Mouse (Mus musculus) inflammation-experienced regulatory T-cells, adult 6 months (primary cell): ENCODE measurements around the gene Veph1. TPM values are rescaled to one million over a fixed set of nuclear protein-coding genes. Genes with fewer than 3 reads are reported as not detected.
"Not testable (repeated sequence)": the region's sequence is repeated elsewhere in the genome, so short reads cannot be mapped to it uniquely, and the experiment has no call there.

Experiments
- ATAC-seq: one replicate; pipeline ENCODE4 v1.8.0; 2017
- polyA plus RNA-seq, 3 experiments: library from polyadenylated mRNA; unstranded; fragments of 100-300 nt; shearing (Covaris generic); gene quantifications; one replicate each; pipeline ENCODE4 v1.2.1; 2017

Veph1 gene
- polyA plus RNA-seq, result not detected

DNA sequence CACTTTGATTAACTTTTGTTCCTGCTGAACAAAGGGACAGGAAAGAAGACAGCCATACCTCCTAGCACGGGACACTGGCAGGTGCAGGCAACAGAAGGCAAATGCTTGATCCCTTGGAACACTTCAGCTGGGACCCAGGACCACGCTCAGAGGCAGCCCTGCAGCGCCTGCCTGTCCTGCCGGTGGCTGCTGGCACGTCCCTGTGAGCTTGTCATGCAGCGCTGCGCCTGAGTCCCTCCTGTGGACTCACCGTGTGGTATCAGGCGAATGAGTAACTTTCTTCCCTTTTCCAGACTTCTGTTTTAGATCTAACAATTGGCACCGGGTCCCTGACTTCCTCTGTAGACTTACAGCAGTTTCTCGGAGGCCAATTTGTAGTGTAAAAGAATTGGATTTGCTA, at the start of gene Veph1:
Veph1 (minus strand) TSS at position 293 of the 400 bp plus-strand sequence.
- no peak for ATAC-seq

DNA sequence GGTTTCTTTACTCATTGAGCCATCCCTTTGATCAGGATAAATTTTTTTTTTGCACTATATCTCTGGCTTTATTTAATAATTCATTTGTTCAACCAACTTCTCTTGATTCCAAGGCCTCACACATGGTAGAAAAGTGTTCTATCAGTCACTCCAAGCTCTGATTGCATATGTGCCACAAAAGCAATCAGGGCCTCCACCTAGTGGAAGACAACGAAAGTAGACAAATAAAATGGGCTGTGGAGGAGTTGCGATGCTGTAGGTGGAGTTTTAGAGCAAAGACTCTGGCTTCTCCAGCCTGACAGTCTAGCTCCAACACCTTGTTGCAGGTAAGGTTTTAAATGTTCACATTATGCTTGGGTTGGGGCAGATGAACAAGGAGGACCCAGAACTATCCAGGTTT, 44.1 kb upstream of the Veph1 start:
- no peak for ATAC-seq

DNA sequence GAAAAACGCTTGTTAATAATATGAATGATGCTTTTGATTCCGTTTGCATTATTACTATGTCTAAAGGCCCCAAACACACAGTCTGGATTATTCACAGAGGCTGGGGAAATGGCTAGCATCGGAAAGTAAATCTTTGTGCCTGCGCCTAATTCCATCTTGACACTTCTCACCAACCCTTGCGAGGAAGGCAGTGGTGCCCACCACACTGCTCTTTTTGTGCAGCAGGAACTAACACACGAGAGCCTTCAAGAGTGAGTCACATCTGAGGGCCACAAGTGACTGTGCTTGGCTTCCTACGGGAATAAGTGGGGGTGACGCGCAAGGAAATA, 35.7 kb upstream of the Veph1 start:
- no peak for ATAC-seq

DNA sequence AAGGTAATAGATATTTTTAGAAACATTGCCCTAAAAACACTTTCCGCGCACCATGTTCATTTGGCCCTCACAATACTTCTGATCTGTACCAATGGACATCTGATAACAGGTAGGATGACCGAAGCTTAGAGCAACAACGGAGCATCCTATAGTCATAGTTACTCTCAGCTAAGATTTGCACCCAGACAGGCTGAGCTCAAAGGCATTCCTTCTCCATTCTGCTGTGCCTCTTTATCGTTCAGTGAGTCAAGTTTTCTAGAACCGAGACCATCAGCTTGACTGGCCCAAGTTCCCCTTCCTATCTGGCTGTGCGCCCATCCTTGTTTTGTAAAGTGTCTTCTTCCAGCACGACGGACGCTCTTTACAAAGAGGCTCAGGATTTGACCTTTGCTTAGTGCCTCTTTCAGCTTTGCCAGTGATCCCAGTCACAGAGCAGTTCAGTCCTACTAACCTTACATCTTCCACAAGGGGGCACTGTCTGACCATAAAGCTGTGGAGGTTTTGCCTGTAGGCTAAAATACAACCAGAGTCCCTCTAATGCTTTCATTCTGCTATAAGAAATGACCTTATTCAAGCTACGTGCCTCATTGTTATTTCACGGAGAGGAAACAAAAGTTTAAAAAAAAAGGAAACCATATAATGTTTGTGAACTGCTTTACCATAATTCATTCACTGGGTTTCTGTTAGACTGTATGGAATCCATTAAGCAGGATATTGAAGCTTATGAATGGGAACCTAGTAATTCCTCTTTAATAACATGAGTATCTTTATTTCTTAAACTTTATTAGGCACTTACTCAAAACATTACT, 35.2 kb upstream of the Veph1 start:
- no peak for ATAC-seq

DNA sequence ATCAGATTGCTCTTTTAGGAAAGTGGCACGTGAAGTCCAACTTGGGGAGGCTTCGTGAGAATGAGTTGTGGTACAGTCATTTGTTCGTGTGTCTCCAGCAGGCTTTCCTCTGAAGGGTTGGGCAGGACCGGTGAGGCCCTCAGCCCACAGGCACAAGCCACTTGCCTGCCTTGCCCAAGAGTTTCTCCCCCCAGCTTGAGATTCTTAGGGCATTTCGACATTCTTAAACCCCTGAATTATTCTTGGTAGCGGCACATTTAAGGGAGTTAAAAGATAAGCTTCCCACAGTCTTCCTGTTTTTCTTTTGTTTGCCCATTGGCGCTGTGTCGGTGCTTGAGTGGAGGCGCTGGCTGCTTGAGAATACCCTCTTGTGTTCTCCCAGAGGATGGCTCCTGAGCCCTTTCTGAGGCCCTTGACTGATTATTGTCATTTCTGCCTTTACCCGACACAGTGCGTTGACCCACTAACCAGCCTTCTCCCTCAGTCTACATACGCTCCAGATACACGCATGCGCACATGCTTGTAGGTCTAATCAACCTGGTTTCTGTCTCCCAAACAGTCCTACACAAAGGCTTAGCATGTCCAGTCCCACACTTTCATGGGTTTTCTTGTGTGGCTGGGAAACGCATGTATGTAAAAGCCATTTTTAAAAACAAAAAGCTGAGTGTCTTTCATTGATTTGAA, 34.4 kb upstream of the Veph1 start:
- ATAC-seq, result no peak

DNA sequence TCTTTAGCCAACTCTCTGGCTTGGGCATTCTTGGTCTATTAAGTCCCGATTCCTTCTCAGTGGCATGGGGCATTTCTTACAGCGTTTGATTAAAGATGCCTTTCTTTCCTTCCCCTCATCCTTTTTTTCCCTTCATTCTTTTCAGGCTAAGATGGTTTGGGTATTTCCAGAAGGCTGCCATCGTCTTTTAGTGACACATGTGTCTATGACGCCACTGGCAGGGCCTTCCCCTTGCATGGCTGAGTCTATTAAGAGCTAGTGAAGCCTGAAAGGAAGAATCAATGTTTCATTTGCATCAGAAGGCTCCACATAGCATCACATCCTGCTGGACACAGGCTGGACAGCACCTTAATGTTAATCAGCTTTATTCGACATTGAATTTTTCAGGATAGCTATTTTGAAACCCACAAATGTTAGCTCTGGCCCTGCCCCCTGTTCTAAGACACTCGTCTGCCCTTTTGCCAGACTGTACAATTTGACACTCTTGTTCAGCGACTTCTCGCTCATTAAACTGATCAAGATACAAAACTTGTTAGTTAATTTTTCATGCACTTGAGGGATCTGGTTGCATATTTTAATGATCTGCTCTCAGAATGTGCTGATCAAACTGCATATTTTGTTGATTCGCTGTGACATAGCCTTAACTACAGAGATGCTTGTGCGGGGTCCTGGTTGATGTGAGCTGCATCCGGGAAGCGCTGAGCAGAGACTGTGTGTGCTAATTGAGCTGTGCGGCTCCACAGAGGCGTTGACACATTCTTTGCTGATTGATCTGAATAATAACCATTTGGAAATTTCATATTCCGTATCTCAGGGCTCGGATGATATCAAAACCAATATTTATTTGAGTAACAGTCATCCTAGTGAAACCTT, 29.6 kb upstream of the Veph1 start:
- no peak for ATAC-seq

DNA sequence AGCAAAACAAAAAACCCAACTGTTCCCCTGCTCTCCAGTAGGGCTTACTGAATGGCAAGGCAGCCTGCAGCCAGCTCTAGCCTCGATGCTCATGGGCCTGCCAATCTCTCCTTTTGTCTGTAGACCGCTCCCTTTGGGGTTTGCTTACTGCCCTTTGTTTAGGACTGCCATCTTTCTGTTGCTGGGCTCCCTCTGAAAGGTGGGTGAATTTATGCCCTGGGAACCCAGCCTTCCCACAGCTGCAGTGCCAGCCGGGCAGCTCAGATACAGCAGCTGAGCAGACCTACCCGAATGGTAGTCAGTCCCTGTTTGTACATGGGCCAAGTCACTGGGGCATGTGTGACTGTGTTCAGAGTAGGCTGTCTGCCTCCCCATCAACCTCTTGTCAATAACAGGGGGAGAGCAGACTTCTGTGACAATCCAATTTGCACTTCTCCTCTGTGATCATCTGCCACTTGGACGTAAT, 28.9 kb upstream of the Veph1 start:
- no peak for ATAC-seq

DNA sequence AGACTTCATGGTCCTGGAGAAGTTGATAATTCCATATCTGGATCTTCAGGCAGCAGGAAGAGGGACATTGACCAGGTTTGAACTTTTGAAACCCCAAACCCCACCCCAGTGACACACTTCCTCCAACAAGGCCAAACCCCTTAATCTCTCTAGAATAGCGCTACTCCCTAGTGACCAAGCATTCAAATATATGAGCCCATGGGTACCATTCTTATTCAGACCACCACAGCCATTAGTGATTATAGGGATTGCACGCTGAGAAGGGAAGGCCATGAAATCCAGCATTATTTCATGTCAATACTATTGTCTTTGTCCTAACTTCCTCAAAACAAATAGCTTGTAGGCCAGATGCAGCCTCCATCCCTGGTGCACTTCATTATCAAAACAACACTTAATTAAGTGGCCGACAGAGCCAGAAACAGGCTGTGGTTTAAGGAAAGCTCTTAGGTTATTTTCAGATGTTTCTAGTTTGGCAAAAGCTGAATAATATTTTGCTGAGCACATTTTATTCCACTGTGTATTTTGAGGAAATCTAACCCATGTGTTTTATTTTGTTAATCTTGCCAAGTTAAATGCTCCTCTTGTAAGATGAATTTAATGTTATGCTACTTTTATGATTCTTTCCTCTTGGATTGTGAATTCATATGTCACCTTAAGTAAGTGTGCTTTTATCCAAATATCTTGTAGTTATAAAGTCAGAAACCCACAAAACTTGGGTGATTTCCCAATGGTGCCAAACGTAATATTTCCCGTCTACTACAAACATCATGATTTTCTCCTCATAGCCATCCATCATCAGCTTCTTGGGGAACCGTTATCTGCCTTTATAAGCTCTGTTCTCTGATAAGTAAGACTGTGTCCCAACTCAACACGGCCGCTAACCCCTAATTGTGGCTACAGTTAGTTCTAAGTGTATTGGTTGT, 18.4 kb upstream of the Veph1 start:
- ATAC-seq, result no peak

DNA sequence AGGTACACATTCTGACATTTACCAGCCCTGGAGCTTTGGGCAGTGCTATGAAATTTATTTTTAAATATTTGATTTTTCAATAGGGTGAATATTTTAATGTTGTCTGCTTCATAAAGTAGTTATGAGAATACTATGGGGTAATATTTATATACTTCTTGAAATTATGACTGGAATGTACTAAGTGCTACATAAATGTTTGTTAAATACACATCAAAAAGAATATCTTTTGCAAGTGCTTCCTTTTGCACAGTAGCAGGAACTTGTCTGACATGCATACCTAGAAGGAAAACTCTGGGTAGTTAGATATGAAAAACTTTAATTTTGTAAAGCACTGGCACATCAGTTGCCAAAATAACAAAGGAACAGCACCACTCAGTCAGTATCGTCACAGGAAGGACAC, 13.9 kb upstream of the Veph1 start:
- ATAC-seq, result no peak

DNA sequence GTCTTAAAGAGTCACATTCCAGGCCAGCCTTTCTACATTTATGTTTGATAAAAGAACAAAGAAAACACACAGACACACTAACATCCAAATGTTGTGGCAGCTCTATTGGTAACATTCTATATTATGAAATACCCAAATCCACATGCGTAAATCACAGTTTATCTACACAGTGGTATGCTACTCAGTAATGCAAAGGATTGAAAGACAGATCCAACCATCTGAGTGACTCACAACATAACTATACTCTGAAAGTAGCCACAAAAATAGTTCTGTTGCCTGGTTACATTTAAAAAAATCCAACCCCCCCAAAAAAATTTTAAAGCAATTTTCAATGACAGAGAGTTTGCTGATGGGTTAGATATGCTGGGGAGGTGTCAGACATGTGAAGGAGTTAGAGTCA, 12.9 kb upstream of the Veph1 start:
- ATAC-seq, result no peak

DNA sequence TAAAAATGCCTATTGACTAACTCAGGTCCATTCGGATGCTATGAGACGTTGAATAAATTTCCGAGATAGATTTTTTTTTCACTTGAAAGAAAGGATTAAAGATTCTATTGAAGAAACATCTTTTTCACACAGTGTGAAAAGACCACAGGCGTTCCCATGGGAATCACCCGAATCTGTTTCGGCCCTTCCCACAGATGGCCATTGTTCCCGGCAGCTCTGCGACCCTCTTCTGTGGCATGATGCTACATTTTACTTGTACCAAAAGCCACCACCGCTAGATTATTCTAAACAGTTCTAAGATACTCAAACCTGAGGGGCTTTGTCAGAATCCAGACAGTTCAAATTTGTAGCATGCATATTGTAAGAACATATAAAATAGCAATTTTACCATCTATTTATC, 1.4 kb downstream of the Veph1 start:
- ATAC-seq, result no peak

DNA sequence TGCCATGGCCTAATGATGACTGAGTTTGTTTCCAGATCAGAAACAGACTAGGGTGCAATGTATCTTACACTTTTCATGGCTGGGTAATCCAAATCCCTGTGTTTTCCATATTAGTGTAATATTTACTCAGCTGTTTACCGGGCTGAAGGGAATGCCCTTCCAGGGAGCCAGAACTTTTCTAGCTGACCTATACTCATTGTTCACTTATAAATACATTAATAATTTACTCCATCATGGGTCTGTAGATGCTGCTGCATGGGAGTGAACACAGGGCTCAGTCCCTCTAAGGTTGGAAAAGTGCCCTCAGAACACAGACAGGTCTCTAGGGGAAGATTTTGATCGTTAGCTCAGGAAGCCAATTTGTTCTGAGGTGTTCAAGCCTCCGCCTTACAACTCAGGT, 1.9 kb downstream of the Veph1 start:
- ATAC-seq, result no peak

DNA sequence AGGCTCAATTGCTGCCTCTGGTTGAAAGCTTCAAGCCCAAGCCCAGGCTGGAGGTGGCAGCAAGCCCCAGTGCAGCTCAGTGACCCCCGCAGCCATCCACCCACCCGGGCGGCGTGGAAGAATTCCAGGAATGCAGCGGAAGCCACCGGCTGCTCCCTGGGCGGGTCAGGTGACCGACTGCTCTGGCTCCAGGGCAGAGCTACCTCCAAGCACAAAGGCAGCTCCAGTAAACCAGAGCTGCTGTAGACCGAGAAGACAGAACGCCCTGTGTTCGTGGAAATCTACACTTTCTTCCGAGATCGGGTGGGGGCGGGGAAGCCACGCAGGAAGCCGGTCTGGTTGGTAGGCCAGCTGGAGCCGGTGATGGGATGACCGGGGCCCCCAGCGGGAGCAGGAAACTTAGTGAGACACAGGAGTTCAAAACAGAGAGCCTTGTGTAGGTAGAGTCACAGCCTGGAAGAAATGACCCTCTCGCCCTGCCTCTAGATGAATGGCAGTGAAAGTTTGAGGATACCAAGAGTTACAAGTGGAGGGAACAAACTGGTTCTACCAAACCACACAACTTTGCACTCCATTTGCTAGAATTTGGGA, 4.2 kb downstream of the Veph1 start:
- ATAC-seq, result no peak

DNA sequence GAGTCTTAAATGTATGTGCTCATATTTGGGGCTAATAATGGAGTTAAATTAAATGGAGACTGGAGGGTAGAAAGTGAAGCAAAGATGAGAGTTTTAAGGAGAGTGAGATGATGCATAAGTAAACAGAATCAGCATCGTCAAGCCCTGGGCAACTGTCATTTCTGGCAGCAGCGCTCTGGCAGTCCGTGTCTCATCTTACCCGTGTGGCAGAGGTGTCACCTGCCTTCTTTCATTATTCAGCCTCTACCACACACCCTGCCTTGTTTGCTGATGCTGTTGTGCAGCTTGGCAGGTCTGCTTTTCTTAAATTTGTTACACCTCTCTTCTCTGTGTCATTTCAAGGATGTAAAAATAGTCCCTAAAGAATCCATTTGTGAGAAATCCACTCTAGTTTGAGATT, 33.4 kb downstream of the Veph1 start:
- ATAC-seq, result no peak

DNA sequence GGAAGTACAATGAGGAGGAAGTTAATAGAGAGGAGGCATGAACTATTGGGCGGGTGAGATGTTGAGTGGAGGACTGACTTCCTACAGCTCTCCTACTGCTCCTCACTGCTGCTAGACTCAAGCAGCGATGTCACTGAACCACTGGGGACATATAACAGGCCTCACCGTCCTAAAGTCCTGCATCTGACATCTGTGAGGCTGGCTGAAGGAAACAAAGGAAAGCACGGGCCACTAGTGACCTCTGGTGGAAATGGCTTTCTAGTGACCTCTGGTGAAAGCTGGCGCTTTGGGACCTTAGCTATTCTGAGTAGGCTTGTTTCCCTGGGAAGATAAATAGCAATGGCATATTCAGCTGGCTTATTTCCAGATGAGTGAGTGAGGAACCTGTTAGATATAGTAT, 34.3 kb downstream of the Veph1 start:
- no peak for ATAC-seq

DNA sequence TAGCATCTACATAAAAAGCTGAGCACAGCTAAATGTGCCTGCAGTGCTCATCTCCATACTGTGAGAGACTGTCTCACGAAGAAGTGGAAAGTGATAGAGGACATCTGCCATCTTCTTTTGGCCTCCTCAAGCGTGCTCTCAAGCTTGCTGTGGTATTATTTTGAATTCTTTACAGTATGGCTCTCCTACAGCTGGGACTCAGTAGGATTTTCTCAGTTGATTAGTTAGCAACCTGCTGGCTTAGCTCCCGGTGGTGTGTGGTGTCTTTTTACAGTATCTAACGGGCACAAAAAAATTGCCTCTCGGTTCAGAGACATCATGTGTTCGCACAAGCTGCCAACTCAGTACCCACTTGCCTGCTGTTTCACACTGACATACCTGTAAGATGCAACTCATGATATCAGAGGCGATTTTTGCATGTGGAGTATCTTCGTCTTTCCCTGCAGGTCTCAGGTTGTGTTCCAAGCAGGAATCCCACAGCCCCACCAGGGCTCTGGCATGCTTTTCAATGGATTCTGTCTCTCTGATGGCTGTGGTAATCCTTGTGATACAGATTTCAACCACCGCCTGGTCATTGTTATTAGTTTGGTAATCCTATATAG, 42.0 kb downstream of the Veph1 start:
- no peak for ATAC-seq

DNA sequence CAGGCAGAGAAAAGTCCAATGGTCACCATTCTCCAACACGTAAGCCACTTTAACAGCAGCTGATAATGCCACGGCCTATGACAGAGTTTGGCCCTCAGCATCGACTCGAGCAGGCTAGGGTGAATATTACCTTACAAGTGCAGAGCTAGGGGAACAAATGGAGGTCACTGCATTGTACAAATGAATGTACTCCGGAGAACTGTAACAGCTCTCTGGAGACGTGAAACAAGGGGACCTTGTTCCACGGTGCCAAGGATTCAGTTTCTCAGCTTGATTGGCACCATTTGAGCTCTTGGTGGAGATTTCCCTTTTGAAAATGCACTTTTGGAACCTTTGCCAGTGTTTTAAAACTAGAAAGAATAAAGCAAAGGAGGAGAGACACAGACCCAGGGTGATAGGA, 44.8 kb downstream of the Veph1 start:
- no peak for ATAC-seq

DNA sequence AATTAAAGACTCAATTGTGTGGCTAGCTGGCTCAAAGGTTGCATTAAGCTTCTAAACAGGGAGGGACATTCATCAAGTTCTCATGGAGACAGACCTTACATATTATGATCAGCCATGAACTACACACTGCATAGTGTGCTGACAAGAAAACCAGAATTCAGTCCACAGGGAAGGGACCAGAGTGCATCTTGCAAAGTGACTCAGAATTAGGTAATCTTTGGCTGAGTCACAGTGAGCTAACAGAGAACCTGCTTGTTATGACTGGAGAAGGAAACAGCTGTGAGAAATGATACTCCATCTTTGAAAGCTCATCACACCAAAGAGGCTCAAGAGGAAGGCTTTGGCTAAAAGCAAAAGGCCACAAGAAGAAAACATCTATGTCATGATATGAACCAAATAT, 56.2 kb downstream of the Veph1 start:
- ATAC-seq, result no peak

DNA sequence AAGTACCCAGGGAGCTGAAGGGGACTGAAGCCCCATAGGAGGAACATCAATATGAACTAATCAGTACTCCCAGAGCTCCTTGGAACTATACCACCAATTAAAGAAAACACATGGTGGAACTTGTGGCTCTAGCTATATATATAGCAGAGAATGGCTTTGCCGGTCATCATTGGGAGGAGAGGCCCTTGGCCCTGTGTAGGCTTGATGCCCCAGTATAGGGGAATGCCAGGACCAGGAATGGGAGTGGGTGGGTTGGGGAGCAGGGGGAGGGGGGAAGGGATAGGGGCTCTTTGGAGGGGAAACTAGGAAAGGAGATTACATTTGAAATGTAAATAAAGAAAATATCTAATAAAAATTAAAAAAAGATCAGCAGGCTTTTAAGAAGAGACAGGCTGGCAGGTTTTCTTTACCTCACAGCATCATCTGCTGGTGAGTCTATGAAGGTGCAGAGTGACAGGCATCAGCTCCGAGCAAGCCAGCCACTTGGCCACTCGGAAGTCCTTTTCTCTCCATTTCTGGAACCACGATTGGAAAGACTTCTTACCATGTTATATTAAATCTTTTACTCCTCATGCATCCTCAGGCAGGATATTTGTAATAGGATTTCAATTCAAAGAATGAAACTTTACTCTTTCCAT, 60.3 kb downstream of the Veph1 start:
- not testable (repeated sequence) for ATAC-seq

DNA sequence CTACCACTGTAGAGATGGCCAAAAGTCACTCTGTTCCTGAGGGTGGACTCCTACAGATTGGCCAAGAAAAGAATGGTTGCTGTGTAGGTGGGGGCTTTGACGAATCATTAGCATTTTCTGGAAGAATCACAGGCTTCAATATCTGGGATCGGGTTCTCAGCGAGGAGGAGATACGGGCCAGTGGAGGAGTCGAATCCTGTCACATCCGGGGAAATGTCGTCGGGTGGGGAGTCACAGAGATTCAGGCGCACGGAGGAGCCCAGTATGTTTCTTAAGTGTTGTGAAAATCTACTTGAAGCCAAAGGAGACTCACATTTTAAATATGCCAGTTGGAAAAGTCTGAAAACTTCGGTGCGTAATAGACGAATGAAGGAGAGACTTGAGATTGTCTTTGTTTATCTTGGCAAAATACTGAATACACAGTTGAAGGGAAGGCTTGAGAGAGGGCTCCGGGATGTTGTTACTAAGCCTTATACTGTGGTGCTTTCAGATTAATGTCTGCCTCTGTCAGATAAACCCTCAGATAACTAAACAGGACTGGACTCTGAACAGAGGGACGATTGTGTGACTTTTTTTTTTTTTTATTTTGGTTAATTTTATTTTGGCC, 71.6 kb downstream of the Veph1 start:
- no peak for ATAC-seq

DNA sequence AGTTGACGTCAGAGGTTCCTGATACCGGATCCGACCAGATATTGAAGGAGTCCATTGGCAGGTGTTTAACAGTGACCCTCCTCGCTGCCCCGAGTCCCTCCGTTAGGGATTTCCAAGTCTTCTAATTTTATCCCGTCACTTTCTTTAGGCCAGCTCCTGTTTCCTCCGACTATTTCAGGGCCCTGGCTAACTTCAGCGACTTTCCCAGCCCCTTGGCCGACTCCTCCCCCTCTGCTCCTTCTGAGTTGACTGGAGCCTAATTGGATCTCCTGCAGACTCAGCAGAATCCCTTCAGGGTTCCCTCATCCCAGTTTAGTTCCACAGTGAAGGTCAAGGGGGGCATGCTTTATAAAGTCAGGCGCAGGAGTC, 75.4 kb downstream of the Veph1 start:
- ATAC-seq, result no peak
